Mouse (Mus musculus) mature B cell (primary cell): ENCODE measurements around the gene Mup13.
"Not testable (repeated sequence)": the region's sequence is repeated elsewhere in the genome, so short reads cannot be mapped to it uniquely, and the experiment has no call there.

Experiments
- in situ Hi-C: fragments of 300-500 bp; cut with MboI; formaldehyde crosslinking; loops from 2 replicates; pipeline ENCODE4 v1.14.3; 2019

Mup13 gene

DNA sequence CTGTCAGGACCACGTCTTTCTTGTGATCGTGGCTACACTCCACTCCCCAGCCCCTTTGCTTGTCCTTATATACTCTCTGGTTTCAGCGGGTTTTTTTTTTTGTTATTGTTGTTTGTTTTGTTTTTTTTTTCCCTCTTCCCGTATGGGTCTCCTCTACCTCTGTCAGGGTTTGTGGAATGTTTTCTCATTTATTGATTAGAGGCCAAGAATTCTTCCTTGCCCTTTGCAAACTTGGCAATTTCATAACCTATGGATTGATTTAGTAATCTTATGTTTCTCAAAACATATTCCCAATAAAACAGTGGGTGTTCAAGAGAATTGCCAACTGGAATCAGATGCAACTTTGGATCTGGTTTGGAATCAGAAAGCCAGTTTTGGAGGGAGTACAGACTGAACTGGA lies at the start of gene Mup13:
Gene Mup13, minus strand, starts transcription at position 101 of the 400 bp plus-strand sequence.
- in situ Hi-C loops: not testable (repeated sequence)
